Mouse (Mus musculus) MEL (cell line): Measurements from ENCODE around the gene Tubb4a. TPM values are rescaled to one million over a fixed set of nuclear protein-coding genes. Genes with fewer than 3 reads are reported as not detected.

ENCODE experiments used
- DNase-seq: peaks from one replicate; pipeline ENCODE4 v3.0.0; 2011; ENCODE audit warnings: low read depth, low spot score
- H3K27ac ChIP-seq: 2 replicates; pipeline ENCODE4 v1.5.1; 2012; ENCODE audit warnings: low read depth, mild to moderate bottlenecking, control low read depth, low read length, moderate library complexity; ENCODE audit not compliant: control insufficient read depth
- H3K27me3 ChIP-seq, 2 experiments: fragments of 150-350 bp in 1 of 2; sonication (generic) in 1 of 2; 2 replicates each; pipeline ENCODE4 v1.6.1; 2012; ENCODE audit warnings: low read length in 2 of 2, mild to moderate bottlenecking in 2 of 2, improper control_type of control experiment in 1 of 2, moderate library complexity in 1 of 2; ENCODE audit not compliant: insufficient read depth in 2 of 2, control insufficient read depth in 1 of 2
- H3K36me3 ChIP-seq, 2 experiments: 2 replicates each; pipeline ENCODE4 v1.6.1; 2012 to 2014; ENCODE audit warnings: low read length in 2 of 2, improper control_type of control experiment in 1 of 2, inconsistent platforms in 1 of 2, mild to moderate bottlenecking in 1 of 2; ENCODE audit not compliant: insufficient read depth in 2 of 2, control insufficient read depth in 1 of 2
- H3K4me1 ChIP-seq, 2 experiments: fragments of 150-350 bp in 1 of 2; sonication (generic) in 1 of 2; 2 replicates each; pipeline ENCODE4 v1.6.1; 2012; ENCODE audit warnings: low read length in 2 of 2, improper control_type of control experiment in 1 of 2, mild to moderate bottlenecking in 1 of 2; ENCODE audit not compliant: insufficient read depth in 2 of 2, control insufficient read depth in 1 of 2
- H3K4me3 ChIP-seq, 2 experiments: fragments of 150-350 bp in 1 of 2; sonication (generic) in 1 of 2; 2 replicates each; pipeline ENCODE4 v1.5.1; 2012; ENCODE audit warnings: low read depth in 2 of 2, low read length in 2 of 2, mild to moderate bottlenecking in 2 of 2, moderate library complexity in 2 of 2, control low read depth in 1 of 2, improper control_type of control experiment in 1 of 2; ENCODE audit not compliant: control insufficient read depth in 1 of 2, insufficient read depth in 1 of 2
- H3K79me2 ChIP-seq: 2 replicates; pipeline ENCODE4 v1.6.1; 2012; ENCODE audit warnings: mild to moderate bottlenecking, low read length, moderate library complexity; ENCODE audit not compliant: control insufficient read depth, poor library complexity, insufficient read depth
- H3K9ac ChIP-seq: 2 replicates; pipeline ENCODE4 v1.6.1; 2012; ENCODE audit warnings: low read depth, mild to moderate bottlenecking, control low read depth, low read length, moderate library complexity; ENCODE audit not compliant: control insufficient read depth, poor library complexity, severe bottlenecking
- H3K9me3 ChIP-seq: fragments of 150-350 bp; sonication (generic); replicated peaks from 2 replicates; pipeline ENCODE4 v1.6.1; 2012; ENCODE audit warnings: mild to moderate bottlenecking, low read length, improper control_type of control experiment, moderate library complexity; ENCODE audit not compliant: insufficient read depth
- BHLHE40 ChIP-seq: IDR thresholded peaks from 2 replicates; pipeline ENCODE4 v1.6.1; 2012; ENCODE audit warnings: low read depth, mild to moderate bottlenecking, inconsistent platforms, low read length, improper control_type of control experiment, borderline replicate concordance
- CHD2 ChIP-seq: IDR thresholded peaks from 2 replicates; pipeline ENCODE4 v1.6.1; 2011; ENCODE audit warnings: low read length, improper control_type of control experiment
- CTCF ChIP-seq, 3 experiments: IDR thresholded peaks in 2 of 3; conservative IDR thresholded peaks in 1 of 3; 2 replicates each; pipeline ENCODE4 v1.5.1; 2011 to 2012; ENCODE audit warnings: low read length in 3 of 3, low read depth in 2 of 3, mild to moderate bottlenecking in 2 of 3, improper control_type of control experiment in 1 of 3, inconsistent platforms in 1 of 3, mixed read lengths in 1 of 3, moderate library complexity in 1 of 3; ENCODE audit not compliant: control insufficient read depth in 1 of 3, insufficient read depth in 1 of 3, poor library complexity in 1 of 3, severe bottlenecking in 1 of 3
- ELF1 ChIP-seq: IDR thresholded peaks from 2 replicates; pipeline ENCODE4 v1.6.1; 2014; ENCODE audit warnings: low read depth, mild to moderate bottlenecking, inconsistent platforms, low read length, improper control_type of control experiment, moderate library complexity
- EP300 ChIP-seq, 2 experiments: IDR thresholded peaks; 2 replicates each; pipeline ENCODE4 v1.6.1; 2011; ENCODE audit warnings: improper control_type of control experiment in 2 of 2, low read length in 2 of 2, low read depth in 1 of 2, mild to moderate bottlenecking in 1 of 2
- ETS1 ChIP-seq: IDR thresholded peaks from 2 replicates; pipeline ENCODE4 v1.6.1; 2012; ENCODE audit warnings: low read depth, mild to moderate bottlenecking, inconsistent platforms, low read length, improper control_type of control experiment, moderate library complexity
- GATA1 ChIP-seq: IDR thresholded peaks from 2 replicates; pipeline ENCODE4 v1.6.1; 2011; ENCODE audit warnings: low read depth, low read length, improper control_type of control experiment
- HCFC1 ChIP-seq: IDR thresholded peaks from 2 replicates; pipeline ENCODE4 v1.6.1; 2012; ENCODE audit warnings: low read depth, mild to moderate bottlenecking, inconsistent platforms, low read length, improper control_type of control experiment, moderate library complexity
- MAX ChIP-seq: IDR thresholded peaks from 2 replicates; pipeline ENCODE4 v1.6.1; 2011; ENCODE audit warnings: low read length, improper control_type of control experiment
- MAZ ChIP-seq: IDR thresholded peaks from 2 replicates; pipeline ENCODE4 v1.6.1; 2012; ENCODE audit warnings: low read depth, mild to moderate bottlenecking, inconsistent platforms, low read length, improper control_type of control experiment
- MXI1 ChIP-seq: IDR thresholded peaks from 2 replicates; pipeline ENCODE4 v1.6.1; 2011; ENCODE audit warnings: mild to moderate bottlenecking, low read depth, low read length, improper control_type of control experiment
- MYB ChIP-seq: IDR thresholded peaks from 2 replicates; pipeline ENCODE4 v1.6.1; 2011; ENCODE audit warnings: mild to moderate bottlenecking, low read depth, low read length, improper control_type of control experiment
- MYC ChIP-seq: IDR thresholded peaks from 2 replicates; pipeline ENCODE4 v1.6.1; 2011; ENCODE audit warnings: low read depth, mild to moderate bottlenecking, low read length, improper control_type of control experiment, moderate library complexity
- NELFE ChIP-seq: IDR thresholded peaks from 2 replicates; pipeline ENCODE4 v1.6.1; 2011; ENCODE audit warnings: low read depth, low read length, improper control_type of control experiment
- NRF1 ChIP-seq: IDR thresholded peaks from 2 replicates; pipeline ENCODE4 v1.6.1; 2014; ENCODE audit warnings: low read depth, mild to moderate bottlenecking, inconsistent platforms, low read length, improper control_type of control experiment, moderate library complexity; ENCODE audit not compliant: poor library complexity, insufficient read depth, severe bottlenecking
- POLR2A ChIP-seq, 2 experiments: IDR thresholded peaks; 2 replicates each; pipeline ENCODE4 v1.6.1; 2011 to 2012; ENCODE audit warnings: low read length in 2 of 2, mild to moderate bottlenecking in 2 of 2, control low read depth in 1 of 2, improper control_type of control experiment in 1 of 2, low read depth in 1 of 2, moderate library complexity in 1 of 2; ENCODE audit not compliant: control insufficient read depth in 1 of 2, insufficient read depth in 1 of 2, poor library complexity in 1 of 2
- POLR2AphosphoS2 ChIP-seq: IDR thresholded peaks from 2 replicates; pipeline ENCODE4 v1.6.1; 2011; ENCODE audit warnings: low read length, improper control_type of control experiment
- RCOR1 ChIP-seq: IDR thresholded peaks from 2 replicates; pipeline ENCODE4 v1.6.1; 2012; ENCODE audit warnings: low read depth, mild to moderate bottlenecking, inconsistent platforms, low read length, improper control_type of control experiment
- SIN3A ChIP-seq: IDR thresholded peaks from 2 replicates; pipeline ENCODE4 v1.6.1; 2012; ENCODE audit warnings: low read length, improper control_type of control experiment, inconsistent platforms
- SMC3 ChIP-seq: IDR thresholded peaks from 2 replicates; pipeline ENCODE4 v1.6.1; 2011; ENCODE audit warnings: low read depth, low read length, improper control_type of control experiment
- TAL1 ChIP-seq: IDR thresholded peaks from 2 replicates; pipeline ENCODE4 v1.6.1; 2012; ENCODE audit warnings: mild to moderate bottlenecking, inconsistent platforms, low read length, moderate library complexity, mixed read lengths
- TBP ChIP-seq: IDR thresholded peaks from 2 replicates; pipeline ENCODE4 v1.8.0; 2011; ENCODE audit warnings: low read depth, low read length, improper control_type of control experiment
- USF1 ChIP-seq: IDR thresholded peaks from 2 replicates; pipeline ENCODE4 v1.6.1; 2014; ENCODE audit warnings: low read depth, mild to moderate bottlenecking, inconsistent platforms, low read length, improper control_type of control experiment, moderate library complexity
- USF2 ChIP-seq, 2 experiments: IDR thresholded peaks; 2 replicates each; pipeline ENCODE4 v1.6.1; 2011 to 2012; ENCODE audit warnings: improper control_type of control experiment in 2 of 2, low read length in 2 of 2, borderline replicate concordance in 1 of 2, inconsistent platforms in 1 of 2, low read depth in 1 of 2, mild to moderate bottlenecking in 1 of 2; ENCODE audit not compliant: insufficient read depth in 1 of 2
- ZMIZ1 ChIP-seq: IDR thresholded peaks from 2 replicates; pipeline ENCODE4 v1.6.1; 2012; ENCODE audit warnings: low read depth, mild to moderate bottlenecking, inconsistent platforms, low read length, improper control_type of control experiment, moderate library complexity
- ZNF384 ChIP-seq: IDR thresholded peaks from 2 replicates; pipeline ENCODE4 v1.6.1; 2012; ENCODE audit warnings: low read depth, mild to moderate bottlenecking, inconsistent platforms, low read length, improper control_type of control experiment
- polyA plus RNA-seq, 2 experiments: library from polyadenylated mRNA; stranded (reverse) in 1 of 2; unstranded in 1 of 2; fragments of >175 nt in 1 of 2; fragments of >200 nt in 1 of 2; gene quantifications; 2 replicates each; pipeline versions ENCODE4 v1.2.1 to v1.2.4; 2012; ENCODE audit warnings: low replicate concordance in 2 of 2, low read depth in 1 of 2; ENCODE audit not compliant: insufficient read length in 2 of 2, insufficient read depth in 1 of 2, missing spikeins in 1 of 2
- total RNA-seq: library from RNA; depleted of rRNA; stranded (reverse); fragments of 300-350 nt; gene quantifications from 2 replicates; pipeline ENCODE4 v1.2.3, GENCODE M21; 2012

Tubb4a gene
- total and polyA plus RNA-seq, 3 experiments = 0.35 to 6.4 TPM; not detected in 1

GRCm38 (mm10) chr17:57134693-57135092, 47.1 kb upstream of the Tubb4a start:
- no peak overlapping the region for H3K9ac ChIP-seq
- no peak overlapping the region for H3K4me3 ChIP-seq
- TF ChIP-seq ETS1 (0 out of 2 replicates have a peak, but pooled peaks have one; percentile 32), GATA1 (peak; percentile 63; the same call in 1 of the 2 replicates), MYC (no peak), RCOR1 (no peak), POLR2AphosphoS2 (no peak), MAZ (no peak), CTCF (IDR thresholded peaks at IDR 0.05 in 2 of 3, conservative IDR thresholded peaks at IDR 0.05 in 1 of 3; ENCODE audit: control insufficient read depth in 1 of 3, insufficient read depth in 1 of 3, low read depth in 2 of 3, low read length in 3 of 3, poor library complexity in 1 of 3, severe bottlenecking in 1 of 3) (no peak), USF1 (no peak), TAL1 (peak; percentile 59), TBP (no peak; the same call in 1 of the 2 replicates), SMC3 (no peak), ZNF384 (no peak), CHD2 (no peak), EP300 (IDR thresholded peaks at IDR 0.05; ENCODE audit: low read depth in 1 of 2, low read length in 2 of 2) (peak; percentile 3 to 67; a peak in 3 of 4 replicates), USF2 (IDR thresholded peaks at IDR 0.05; ENCODE audit: borderline replicate concordance in 1 of 2, insufficient read depth in 1 of 2, low read depth in 1 of 2, low read length in 2 of 2) (no peak), MXI1 (no peak), MYB (no peak), MAX (0 out of 2 replicates have a peak, but pooled peaks have one; percentile 37), NRF1 (no peak), SIN3A (no peak; the same call in 1 of the 2 replicates), ELF1 (peak; percentile 50; the same call in 1 of the 2 replicates), ZMIZ1 (no peak), POLR2A (IDR thresholded peaks at IDR 0.05; ENCODE audit: control insufficient read depth in 1 of 2, insufficient read depth in 1 of 2, low read depth in 1 of 2, low read length in 2 of 2, poor library complexity in 1 of 2) (no peak), NELFE (no peak), HCFC1 (no peak), BHLHE40 (0 out of 2 replicates have a peak, but pooled peaks have one; percentile 35)
- H3K79me2 ChIP-seq = no peaks in the 10 kb centered on the region
- no peaks in the 10 kb centered on the region for H3K9me3 ChIP-seq
- peak overlapping the region; percentile 54 for H3K27ac ChIP-seq
- H3K36me3 ChIP-seq = peaks cover 0 to 36% of the 10 kb centered on the region in 2 experiments; a peak in 2 of 4 replicates
- H3K27me3 ChIP-seq = no peaks in the 10 kb centered on the region
- H3K4me1 ChIP-seq = peaks cover 25 to 41% of the 10 kb centered on the region in 2 experiments
- DNase-seq = peak; percentile 69
